Mouse (Mus musculus) heart, embryonic 11.5 days (tissue): ENCODE measurements around the gene Smg7. TPM values are rescaled to one million over a fixed set of nuclear protein-coding genes. Genes with fewer than 3 reads are reported as not detected.

Experiments used
- ATAC-seq: fragments of 200-750 bp; cut with Nextera tagmentation; replicated peaks from 2 replicates; pipeline ENCODE4 v1.8.0; 2017; ENCODE audit warnings: moderate library complexity; ENCODE audit not compliant: insufficient number of reproducible peaks, low FRiP score, low TSS enrichment
- H3K27ac ChIP-seq: fragments of 300-500 bp; sonication (generic); 2 replicates; pipeline ENCODE4 v1.5.1; 2014; ENCODE audit warnings: mild to moderate bottlenecking, low read depth, low read length
- H3K27me3 ChIP-seq: fragments of 300-500 bp; sonication (generic); 2 replicates; pipeline ENCODE4 v1.6.1; 2014; ENCODE audit warnings: mild to moderate bottlenecking, low read length, mixed read lengths; ENCODE audit not compliant: control insufficient read depth, insufficient read depth
- H3K36me3 ChIP-seq: fragments of 300-500 bp; sonication (generic); 2 replicates; pipeline ENCODE4 v1.6.1; 2014; ENCODE audit warnings: mild to moderate bottlenecking, low read length, moderate library complexity, mixed read lengths; ENCODE audit not compliant: control insufficient read depth, insufficient read depth
- H3K4me1 ChIP-seq: fragments of 300-500 bp; sonication (generic); 2 replicates; pipeline ENCODE4 v1.6.1; 2014; ENCODE audit warnings: low read length; ENCODE audit not compliant: control insufficient read depth, insufficient read depth
- H3K4me2 ChIP-seq: fragments of 300-500 bp; sonication (generic); 2 replicates; pipeline ENCODE4 v1.6.1; 2014; ENCODE audit warnings: mild to moderate bottlenecking, moderate library complexity
- H3K4me3 ChIP-seq: fragments of 300-500 bp; sonication (generic); 2 replicates; pipeline ENCODE4 v1.5.1; 2014; ENCODE audit warnings: low read depth, low read length
- H3K9ac ChIP-seq: fragments of 300-500 bp; sonication (generic); 2 replicates; pipeline ENCODE4 v1.6.1; 2014; ENCODE audit warnings: mild to moderate bottlenecking, low read depth, low read length, moderate library complexity
- H3K9me3 ChIP-seq: fragments of 300-500 bp; sonication (generic); replicated peaks from 2 replicates; pipeline ENCODE4 v1.6.1; 2016; ENCODE audit warnings: low read length; ENCODE audit not compliant: control insufficient read depth
- WGBS: fragments of 180-500 bp; shearing (Covaris S2); extraction: QIAGEN DNeasy Blood & Tissue Kit; methylation state at CpG from one replicate; pipeline ENCODE4 v1.1.7; 2014; ENCODE audit not compliant: insufficient replicate concordance; 5-methylcytosine and 5-hydroxymethylcytosine counted together
- polyA plus RNA-seq: library from polyadenylated mRNA; unstranded; fragments of >200 nt; fragmentation: Nextera tagmentation; extraction: Ambion mirVana; gene quantifications from 2 replicates; pipeline ENCODE4 v1.2.1, GENCODE M21; 2014

The Smg7 gene
- polyA plus RNA-seq = 31.6 and 34.9 TPM in 2 replicates

- WGBS = under 1% methylated on average over 78 of the region's 93 CpGs
- Histone ChIP-seq H3K27me3 (no peaks in the 10 kb centered on the region), H3K27ac (peak within 1 kb of the TSS; percentile 98), H3K36me3 (no peaks in the 10 kb centered on the region; the same call in 1 of the 2 replicates), H3K4me1 (peaks cover 7% of the 10 kb centered on the region; the same call in 1 of the 2 replicates), H3K4me2 (peak within 1 kb of the TSS; percentile 95), H3K9me3 (no peaks in the 10 kb centered on the region), H3K9ac (peak within 1 kb of the TSS; percentile 98), H3K4me3 (peak within 1 kb of the TSS; percentile 97)
- peak; percentile 36 for ATAC-seq
These were observed at the start of gene Smg7 for GRCm38 (mm10) chr1:152901765-152902664. TSS of gene Smg7 (minus strand) at chr1:152902646.

GRCm38 (mm10) chr1:152942977-152943376, 40.5 kb upstream of the Smg7 start:
- no peak for ATAC-seq
- 41% methylated on average over 4 of the region's 4 CpGs for WGBS
- no peak overlapping the region for H3K4me2 ChIP-seq
- no peaks in the 10 kb centered on the region for H3K9me3 ChIP-seq
- H3K27me3 ChIP-seq = no peaks in the 10 kb centered on the region
- H3K36me3 ChIP-seq = no peaks in the 10 kb centered on the region
- H3K9ac ChIP-seq = no peak overlapping the region
- H3K4me3 ChIP-seq = no peak overlapping the region
- H3K4me1 ChIP-seq = no peaks in the 10 kb centered on the region
- no peak overlapping the region for H3K27ac ChIP-seq

GRCm38 (mm10) chr1:152936365-152936764, 33.9 kb upstream of the Smg7 start:
- H3K4me2 ChIP-seq = no peak overlapping the region
- no peak overlapping the region for H3K4me3 ChIP-seq
- H3K27me3 ChIP-seq = no peaks in the 10 kb centered on the region
- ATAC-seq = no peak
- 51% methylated on average over 5 of the region's 5 CpGs for WGBS
- H3K36me3 ChIP-seq = no peaks in the 10 kb centered on the region
- no peak overlapping the region for H3K9ac ChIP-seq
- no peaks in the 10 kb centered on the region for H3K9me3 ChIP-seq
- no peak overlapping the region for H3K27ac ChIP-seq
- no peaks in the 10 kb centered on the region for H3K4me1 ChIP-seq

GRCm38 (mm10) chr1:152935476-152935875, 33.0 kb upstream of the Smg7 start:
- ATAC-seq = no peak
- H3K36me3 ChIP-seq = no peaks in the 10 kb centered on the region
- 72% methylated on average over 6 of the region's 6 CpGs for WGBS
- H3K27me3 ChIP-seq = no peaks in the 10 kb centered on the region
- no peaks in the 10 kb centered on the region for H3K4me1 ChIP-seq
- H3K27ac ChIP-seq = no peak overlapping the region
- no peak overlapping the region for H3K9ac ChIP-seq
- no peaks in the 10 kb centered on the region for H3K9me3 ChIP-seq
- no peak overlapping the region for H3K4me2 ChIP-seq
- H3K4me3 ChIP-seq = no peak overlapping the region

- Histone ChIP-seq H3K4me1 (no peaks in the 10 kb centered on the region), H3K9me3 (no peaks in the 10 kb centered on the region), H3K27ac (no peak overlapping the region), H3K4me3 (no peak overlapping the region), H3K4me2 (no peak overlapping the region), H3K36me3 (no peaks in the 10 kb centered on the region), H3K9ac (no peak overlapping the region), H3K27me3 (no peaks in the 10 kb centered on the region)
- no peak for ATAC-seq
- 56% methylated on average over 11 of the region's 11 CpGs for WGBS
These were observed 31.5 kb upstream of the Smg7 start for GRCm38 (mm10) chr1:152933962-152934361.

- 85% methylated on average over 3 of the region's 3 CpGs for WGBS
- Histone ChIP-seq H3K9ac (no peak overlapping the region), H3K9me3 (no peaks in the 10 kb centered on the region), H3K4me3 (no peak overlapping the region), H3K36me3 (no peaks in the 10 kb centered on the region), H3K4me2 (no peak overlapping the region), H3K4me1 (peaks cover 4% of the 10 kb centered on the region; the same call in 1 of the 2 replicates), H3K27me3 (no peaks in the 10 kb centered on the region), H3K27ac (no peak overlapping the region)
- ATAC-seq = no peak
These were observed 19.3 kb upstream of the Smg7 start for GRCm38 (mm10) chr1:152921786-152922185.

- no peak overlapping the region for H3K4me3 ChIP-seq
- 79% methylated on average over 4 of the region's 4 CpGs for WGBS
- no peak overlapping the region for H3K9ac ChIP-seq
- ATAC-seq = no peak
- no peak overlapping the region for H3K4me2 ChIP-seq
- H3K27ac ChIP-seq = no peak overlapping the region
- no peaks in the 10 kb centered on the region for H3K27me3 ChIP-seq
- peaks cover 4% of the 10 kb centered on the region; the same call in 1 of the 2 replicates for H3K4me1 ChIP-seq
- no peaks in the 10 kb centered on the region for H3K9me3 ChIP-seq
- no peaks in the 10 kb centered on the region for H3K36me3 ChIP-seq
These were observed 15.2 kb upstream of the Smg7 start for GRCm38 (mm10) chr1:152917626-152918025.

GRCm38 (mm10) chr1:152916936-152917335, 14.5 kb upstream of the Smg7 start:
- no peaks in the 10 kb centered on the region for H3K36me3 ChIP-seq
- WGBS = 48% methylated on average over 5 of the region's 5 CpGs
- no peaks in the 10 kb centered on the region for H3K9me3 ChIP-seq
- no peak overlapping the region for H3K4me2 ChIP-seq
- ATAC-seq = no peak
- no peak overlapping the region for H3K9ac ChIP-seq
- H3K27me3 ChIP-seq = no peaks in the 10 kb centered on the region
- no peak overlapping the region for H3K4me3 ChIP-seq
- peaks cover 4% of the 10 kb centered on the region; the same call in 1 of the 2 replicates for H3K4me1 ChIP-seq
- no peak overlapping the region for H3K27ac ChIP-seq
